Mouse (Mus musculus): Measurements from ENCODE around the gene Acox3.

Acox3 gene

DNA sequence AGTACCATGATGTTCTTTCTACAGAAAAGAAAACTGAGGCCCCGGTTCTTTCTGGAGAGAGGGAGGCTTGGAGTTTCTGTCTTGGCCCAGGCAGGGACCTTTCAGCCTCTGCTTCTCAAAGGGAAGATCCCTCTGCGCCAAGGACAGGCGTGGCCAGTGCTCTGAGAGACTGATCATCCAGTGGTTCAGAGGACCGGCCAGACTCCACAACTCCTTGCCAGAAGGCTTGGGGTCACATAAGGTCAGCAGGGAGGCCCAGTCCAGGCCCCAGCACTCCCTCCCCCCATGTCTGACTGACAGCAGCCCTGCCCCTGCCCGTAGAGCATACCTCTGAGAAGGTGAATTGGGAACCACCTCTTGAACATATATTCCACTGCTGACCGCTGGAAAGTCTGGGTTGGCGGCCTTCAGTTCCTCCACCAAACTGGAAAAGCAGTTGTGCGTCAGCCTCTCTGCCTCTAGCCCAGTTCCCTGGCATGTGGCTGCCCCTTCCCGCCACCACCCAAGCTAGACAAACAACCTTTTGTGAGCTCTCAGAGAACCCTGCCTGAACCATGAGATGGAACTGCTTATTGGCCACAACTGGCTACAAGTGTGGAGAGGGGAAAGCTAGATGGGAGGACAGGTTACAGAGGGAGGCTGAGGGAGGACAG, 71.0 kb downstream of the Acox3 start:
- peak in 1 of 2 experiments; percentile 54 for DNase-seq

DNA sequence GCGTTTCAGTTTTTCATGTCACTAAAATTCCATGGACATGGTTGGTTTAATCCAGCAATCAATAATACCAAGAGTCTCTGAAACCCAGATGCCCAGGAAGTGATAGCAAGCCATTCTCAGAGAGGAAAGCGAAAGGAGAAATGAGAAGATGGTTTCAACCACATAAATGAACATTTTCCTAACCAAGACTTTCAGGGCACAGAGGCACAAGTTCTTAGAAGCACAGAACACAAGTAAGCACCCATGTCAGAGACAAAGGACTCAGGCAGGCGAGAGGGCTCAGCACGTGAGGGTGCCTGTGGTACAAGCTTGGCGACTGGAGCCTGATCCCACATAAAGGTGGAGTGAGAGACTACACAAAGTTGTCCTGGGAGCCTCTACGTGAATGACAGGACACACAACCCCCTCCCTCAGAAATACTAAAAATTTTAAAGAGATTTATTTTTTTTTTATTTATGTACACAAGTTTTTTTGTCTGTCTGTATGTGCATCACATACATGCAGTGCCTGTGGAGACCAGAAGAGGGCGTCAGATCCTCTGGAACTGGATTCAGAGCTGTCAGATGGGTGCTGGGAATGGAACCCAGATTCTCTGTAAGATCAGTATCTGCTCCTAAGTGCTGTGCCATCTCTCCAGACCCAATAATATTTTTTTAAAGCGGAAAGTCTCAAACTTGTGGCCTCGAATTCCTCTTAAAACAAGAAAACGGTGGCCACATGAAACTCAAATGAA, 73.1 kb downstream of the Acox3 start:
- DNase-seq, result no peak

DNA sequence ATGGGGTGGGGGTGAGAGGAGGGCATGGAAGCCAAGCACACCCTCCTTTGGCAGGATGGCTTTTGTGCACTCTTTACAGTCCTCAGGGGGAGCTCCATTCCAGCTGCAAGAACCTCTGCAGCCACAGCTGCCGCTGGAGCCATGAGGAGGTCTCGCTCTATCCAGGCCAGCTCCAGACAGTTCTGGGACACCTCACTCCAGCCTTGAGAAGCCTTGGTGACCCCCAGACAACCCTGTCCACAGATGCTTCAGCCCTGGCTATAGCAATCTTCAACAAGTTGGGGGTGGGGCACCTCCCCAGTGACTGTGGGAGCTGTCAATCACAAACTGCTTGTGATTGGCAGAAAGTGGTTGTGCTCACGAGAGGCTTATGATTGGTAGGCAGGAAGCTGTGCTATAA, 76.7 kb downstream of the Acox3 start:
- DNase-seq, result no peak

DNA sequence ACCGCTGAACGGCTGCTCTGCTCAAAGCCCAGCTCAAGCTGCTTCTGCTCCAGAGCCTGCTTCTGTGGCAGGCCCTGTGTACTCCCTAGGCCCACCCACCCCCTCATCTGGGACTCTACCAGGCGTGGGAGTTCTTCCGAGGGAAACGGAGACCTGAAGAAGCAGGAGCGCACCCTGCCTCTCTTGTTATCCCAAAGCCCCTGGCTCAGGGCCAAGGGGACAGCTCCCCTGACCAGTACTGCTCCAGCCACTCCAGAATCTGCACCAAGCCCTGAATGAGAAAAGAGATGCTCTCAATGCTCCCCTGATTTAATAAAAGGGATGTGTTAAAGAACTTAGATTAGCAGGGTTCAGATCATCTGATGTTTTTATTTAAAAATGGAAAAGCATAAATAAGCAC, 78.4 kb downstream of the Acox3 start:
- DNase-seq, result peak in 1 of 2 experiments; percentile 17

DNA sequence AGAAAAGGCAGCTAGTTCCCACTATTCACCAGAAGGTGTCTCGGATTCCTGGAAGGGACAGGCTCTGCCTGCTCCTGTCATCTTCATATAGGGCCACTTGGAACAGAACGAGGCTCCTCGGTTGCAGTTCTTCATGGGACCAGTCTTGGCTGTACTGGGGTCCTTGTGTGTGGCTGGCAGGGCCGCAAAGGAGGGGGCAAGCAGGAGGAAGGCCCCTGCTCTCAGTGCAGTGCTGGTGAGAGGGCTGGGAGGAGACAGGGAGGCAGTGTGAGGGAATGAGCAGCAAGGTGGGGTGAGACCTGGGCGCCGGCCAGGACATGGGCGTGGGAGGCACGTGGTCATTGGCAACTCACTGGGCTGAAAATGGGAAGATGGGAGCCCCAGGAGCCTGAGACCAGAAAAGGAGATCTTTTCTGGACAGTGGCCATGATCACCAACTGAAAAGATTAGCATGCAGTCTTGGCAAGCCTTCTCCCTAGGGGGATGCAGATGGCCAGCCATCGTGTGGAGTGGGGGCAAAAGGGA, 79.2 kb downstream of the Acox3 start:
- DNase-seq, result no peak

Data from kidney, postnatal 25 days (tissue).